Mouse (Mus musculus): Measurements from ENCODE around the gene Dnajc4. TPM values are rescaled to one million over a fixed set of nuclear protein-coding genes. Genes with fewer than 3 reads are reported as not detected.

Gene Dnajc4
- total RNA-seq, 2 experiments from 2014 or later: 6.4 to 11.8 TPM

DNA sequence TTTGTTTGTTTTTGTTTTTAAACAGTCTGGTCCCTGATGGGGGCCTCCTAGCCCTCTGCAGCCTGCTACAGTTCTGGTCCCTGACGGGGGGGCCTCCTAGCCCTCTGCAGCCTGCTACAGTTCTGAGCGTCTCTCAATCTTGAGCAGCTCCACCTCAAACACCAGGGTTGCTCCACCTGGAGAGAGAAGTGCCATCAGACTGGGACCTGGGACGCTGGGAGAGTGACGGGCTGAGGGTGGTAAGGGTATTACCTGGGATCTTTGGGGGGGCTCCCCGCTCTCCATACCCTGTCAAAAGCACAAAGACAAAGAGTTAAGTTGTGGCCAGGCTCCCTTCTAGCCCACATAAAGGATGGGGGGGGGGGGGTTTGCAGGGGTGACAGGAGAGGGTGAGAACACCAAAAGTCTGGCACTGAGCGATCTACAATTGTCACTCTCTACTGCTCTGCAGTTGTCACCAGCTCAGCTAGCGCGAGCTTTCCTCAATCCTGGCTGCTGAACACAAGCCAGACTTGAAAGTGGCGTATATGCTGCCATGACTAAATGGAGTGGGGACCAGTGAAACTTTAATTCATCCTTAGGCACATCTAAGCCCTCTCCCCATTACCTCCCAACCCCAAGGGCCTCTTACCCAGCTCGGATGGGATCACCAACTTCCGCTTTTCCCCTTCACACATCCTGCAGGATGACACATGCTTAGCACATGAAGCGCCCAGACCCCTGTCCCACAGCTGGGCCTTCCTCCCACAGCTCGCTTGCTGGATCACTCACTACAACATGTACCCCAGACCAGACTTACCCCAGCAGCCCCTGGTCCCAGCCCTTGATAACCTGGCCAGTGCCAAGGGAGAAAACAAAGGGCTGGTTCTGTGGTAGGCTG is 14.4 kb downstream of the Dnajc4 start:
- ATAC-seq (replicated peaks; ENCODE audit: poor library complexity, severe bottlenecking): no peak

- ATAC-seq (replicated peaks; ENCODE audit: poor library complexity, severe bottlenecking): peak; percentile 18
Observed at GRCm38 (mm10) chr19:6975537-6976521, 16.5 kb downstream of the Dnajc4 start, which contains the start of gene Plcb3. Gene Plcb3 (minus strand): TSS chr19:6976470.

DNA sequence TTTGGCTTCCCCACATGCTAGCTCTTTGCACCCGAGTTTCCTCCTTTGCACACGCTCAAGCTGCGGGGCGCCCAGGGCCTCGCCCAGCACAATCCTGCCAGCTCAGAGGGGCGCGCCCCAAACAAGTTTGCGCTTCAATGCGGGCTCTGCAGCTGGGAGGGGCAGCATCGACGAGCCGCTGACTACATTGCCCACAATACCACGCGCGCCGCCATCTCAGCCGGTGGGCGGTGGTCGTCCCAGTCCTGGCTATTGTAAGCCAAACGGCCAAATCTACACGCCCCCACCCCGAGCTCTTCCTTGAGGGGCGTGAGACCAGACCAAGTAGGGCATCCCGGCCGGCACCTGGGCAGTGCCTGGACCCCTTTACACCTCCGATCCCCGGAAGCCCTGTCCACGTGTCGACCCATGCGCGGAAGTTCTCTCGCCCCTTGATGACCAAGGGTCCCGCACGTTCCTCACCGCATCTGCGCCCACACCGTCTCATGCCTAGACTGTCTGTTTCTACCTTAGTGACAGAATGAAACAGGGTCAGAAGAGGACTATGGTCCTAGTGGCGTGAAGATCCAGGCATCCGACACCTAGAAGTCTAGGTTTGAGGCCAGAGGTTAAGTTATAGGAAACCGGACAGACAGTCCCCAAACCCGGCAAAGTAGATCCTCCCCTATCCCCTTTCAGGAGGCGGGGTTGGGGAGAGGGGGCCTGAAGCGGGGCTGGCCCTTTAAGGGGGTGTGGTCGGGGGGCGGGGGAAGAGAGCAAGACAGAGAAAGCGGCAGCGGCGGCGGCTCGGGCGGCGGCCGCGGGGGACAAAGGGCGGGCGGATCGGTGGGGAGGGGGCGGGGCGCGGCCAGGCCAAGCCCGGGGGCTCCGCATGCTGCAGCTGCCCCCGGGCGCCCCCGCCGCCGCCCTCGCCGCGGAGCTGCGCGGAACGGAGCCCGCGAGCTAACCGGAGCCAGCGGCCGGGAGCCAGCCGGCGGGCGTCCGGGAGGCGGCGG is 17.9 kb downstream of the Dnajc4 start, which contains the start of gene Ppp1r14b:
TSS of gene Ppp1r14b (plus strand) at position 758 of the 995 bp plus-strand sequence.
- ATAC-seq (replicated peaks; ENCODE audit: poor library complexity, severe bottlenecking): peak; percentile 56

DNA sequence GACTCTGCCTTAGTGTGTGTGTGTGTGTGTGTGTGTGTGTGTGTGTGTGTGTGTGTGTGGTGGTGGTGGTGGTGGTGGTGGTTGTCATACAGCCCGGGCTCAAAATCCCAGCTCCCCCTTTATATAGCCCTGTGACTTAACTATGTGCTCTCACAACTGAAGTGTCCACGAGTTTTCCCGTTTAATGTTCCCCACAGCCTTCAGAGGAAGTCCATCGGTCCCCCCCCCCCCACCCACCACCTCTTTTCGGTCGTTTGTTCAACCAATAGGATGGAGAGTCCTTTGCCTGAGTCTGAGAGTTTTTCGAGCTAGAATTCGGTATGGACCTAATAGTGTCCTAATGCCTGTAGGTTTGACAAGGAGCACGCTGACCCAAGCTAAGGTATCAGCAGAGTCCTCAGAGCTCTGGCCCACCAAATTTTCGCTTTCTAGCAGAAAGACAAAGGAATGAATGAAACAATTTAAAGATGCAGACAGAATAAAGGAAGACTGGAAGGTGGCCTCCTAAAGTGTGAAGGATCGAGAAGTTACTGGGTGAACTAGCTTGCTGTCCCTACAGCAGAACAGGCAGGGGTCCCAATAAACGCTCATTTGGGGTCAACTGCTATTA is 18.7 kb downstream of the Dnajc4 start:
- ATAC-seq (replicated peaks; ENCODE audit: poor library complexity, severe bottlenecking): no peak

GRCm38 (mm10) chr19:6972247-6972917 is 20.0 kb downstream of the Dnajc4 start:
- ATAC-seq (replicated peaks; ENCODE audit: poor library complexity, severe bottlenecking): no peak

DNA sequence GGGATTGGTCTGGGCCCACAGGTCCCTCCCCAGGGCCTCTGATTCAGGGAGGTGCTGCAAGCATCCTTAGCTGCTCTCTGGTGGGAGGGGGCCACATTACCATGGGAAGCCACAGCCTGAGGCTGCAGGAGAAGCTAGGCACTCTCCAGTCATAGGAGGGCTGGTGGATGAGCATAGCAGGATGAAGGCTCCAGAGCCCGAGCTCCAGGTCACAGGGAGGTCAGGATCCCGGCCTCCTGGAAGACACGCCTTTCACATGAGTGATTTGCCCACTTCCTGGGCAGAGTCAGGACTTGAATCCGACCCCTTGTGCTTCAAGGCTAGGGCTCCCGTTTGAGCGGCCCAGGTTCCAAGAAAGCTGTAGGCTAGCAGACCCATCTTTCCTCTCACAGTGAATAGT is 20.7 kb downstream of the Dnajc4 start:
- ATAC-seq (replicated peaks; ENCODE audit: poor library complexity, severe bottlenecking): no peak

DNA sequence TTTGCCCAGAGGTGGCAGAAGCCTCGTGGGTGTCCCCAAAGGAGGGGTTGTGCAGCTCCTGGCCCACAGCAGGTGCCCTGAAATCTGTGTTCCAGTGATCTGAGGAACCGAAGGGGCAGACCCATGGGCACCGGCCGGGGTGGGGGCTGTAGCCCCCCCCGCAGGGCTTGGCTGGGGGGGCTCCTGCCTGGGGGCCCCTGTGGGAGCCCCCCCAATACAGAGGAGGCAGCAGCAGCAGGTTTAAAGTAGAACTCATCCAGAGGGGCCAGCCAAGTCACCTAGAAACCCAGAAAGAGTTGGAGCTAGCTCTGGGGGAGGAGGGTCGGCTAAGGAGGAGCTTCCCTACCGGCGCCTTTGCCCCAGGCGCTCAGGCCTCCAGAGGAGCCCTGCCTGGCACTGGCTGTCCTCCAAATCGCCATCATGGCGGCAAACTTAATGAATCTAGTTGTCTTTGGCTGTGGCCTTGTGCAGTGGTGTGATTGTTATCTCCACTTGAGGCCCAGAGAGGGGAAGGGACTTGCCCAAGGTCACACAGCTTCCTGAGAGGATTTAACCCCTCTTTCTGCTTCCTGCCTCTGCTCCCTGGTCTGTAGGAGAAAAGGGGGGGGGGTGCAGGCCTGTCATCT is 21.8 kb downstream of the Dnajc4 start:
- no peak for ATAC-seq (replicated peaks; ENCODE audit: poor library complexity, severe bottlenecking)

- ATAC-seq (replicated peaks; ENCODE audit: poor library complexity, severe bottlenecking): peak; percentile 51
Observed at GRCm38 (mm10) chr19:6969665-6970381, 22.5 kb downstream of the Dnajc4 start.

DNA sequence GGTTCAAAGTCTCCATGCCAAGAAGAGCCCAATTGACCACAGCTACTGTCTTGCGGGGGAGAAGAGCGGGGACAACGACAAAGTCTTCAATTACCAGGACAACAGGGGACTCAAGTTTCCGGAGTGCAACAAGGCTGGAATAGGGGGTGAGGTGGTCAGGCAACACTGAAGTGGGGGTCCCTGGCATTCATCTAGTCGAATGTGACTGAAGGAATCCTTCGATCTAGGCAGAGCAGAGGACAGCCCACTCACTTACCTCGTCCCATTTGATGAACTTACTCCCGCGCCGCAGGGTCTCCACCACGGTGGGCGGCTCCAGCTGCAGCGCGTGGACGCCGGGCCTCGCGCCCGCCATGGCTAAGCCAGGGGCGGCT is 23.1 kb downstream of the Dnajc4 start:
- ATAC-seq (replicated peaks; ENCODE audit: poor library complexity, severe bottlenecking): no peak

GRCm38 (mm10) chr19:6968491-6969271 is 23.7 kb downstream of the Dnajc4 start:
- ATAC-seq (replicated peaks; ENCODE audit: poor library complexity, severe bottlenecking): no peak; the same call in 1 of the 2 replicates

- ATAC-seq (replicated peaks; ENCODE audit: poor library complexity, severe bottlenecking): no peak
Observed at GRCm38 (mm10) chr19:6956461-6956860, 35.9 kb downstream of the Dnajc4 start.

GRCm38 (mm10) chr19:6955424-6955823 is 36.9 kb downstream of the Dnajc4 start:
- ATAC-seq (replicated peaks; ENCODE audit: poor library complexity, severe bottlenecking): no peak

- no peak for ATAC-seq (replicated peaks; ENCODE audit: poor library complexity, severe bottlenecking)
Observed at GRCm38 (mm10) chr19:6954046-6954445, 38.3 kb downstream of the Dnajc4 start.

DNA sequence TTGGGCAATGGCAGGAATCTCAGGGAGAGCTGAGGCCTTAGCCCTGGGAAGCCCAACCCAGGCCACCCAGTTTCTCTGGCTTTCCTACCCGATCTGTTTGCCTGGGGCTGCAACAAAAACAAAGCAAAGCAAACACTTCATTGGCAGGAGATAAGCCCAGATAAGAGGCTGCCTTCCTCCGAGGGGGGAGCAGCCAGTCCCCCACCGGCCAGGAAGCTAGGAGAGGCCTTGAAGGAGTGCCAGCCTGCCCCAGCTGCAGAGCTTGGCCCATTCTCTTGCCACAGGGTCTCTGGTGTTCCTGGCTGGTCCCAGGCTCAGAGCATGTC is 39.7 kb downstream of the Dnajc4 start:
- ATAC-seq (replicated peaks; ENCODE audit: poor library complexity, severe bottlenecking): no peak

DNA sequence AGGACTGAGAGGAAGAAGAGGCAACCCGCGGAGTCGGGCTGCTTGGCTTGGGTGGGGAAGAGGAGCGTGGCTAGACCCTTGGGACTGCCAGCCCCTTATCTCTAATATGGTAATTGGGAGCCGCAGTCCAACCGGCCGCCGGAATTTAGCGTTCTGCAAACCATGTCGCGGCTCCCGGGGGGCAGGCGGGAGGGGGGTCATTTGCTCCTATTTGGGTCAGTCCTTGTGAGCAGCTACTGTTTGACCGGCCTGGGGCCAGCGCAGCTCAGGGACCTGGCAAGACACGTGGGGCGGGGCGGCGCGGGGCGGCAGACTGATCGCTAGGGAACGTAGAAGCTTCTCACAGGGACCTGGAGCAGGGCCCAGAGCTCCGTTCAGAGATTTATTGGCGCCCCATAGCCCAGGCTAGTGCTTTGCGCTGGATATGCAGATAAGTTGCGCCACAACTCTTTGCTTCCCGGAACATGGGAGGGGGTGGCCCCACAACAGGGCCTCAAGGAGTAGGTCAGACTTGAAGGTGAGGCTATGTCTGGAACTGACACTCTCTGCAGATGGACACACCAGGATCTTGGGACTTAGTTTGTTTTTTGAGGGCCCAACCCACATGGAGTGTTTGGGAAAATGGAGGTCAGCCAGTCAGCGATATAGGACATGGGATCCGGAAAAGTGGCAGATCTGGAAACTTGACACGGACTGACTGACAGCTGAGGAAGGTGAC is 40.2 kb downstream of the Dnajc4 start:
- ATAC-seq (replicated peaks; ENCODE audit: poor library complexity, severe bottlenecking): peak; percentile 18; the same call in 1 of the 2 replicates

- ATAC-seq (replicated peaks; ENCODE audit: poor library complexity, severe bottlenecking): peak; percentile 84
Observed at GRCm38 (mm10) chr19:6951381-6951968, 40.9 kb downstream of the Dnajc4 start.
